Mouse (Mus musculus) left cerebral cortex, postnatal 36 days (tissue): ENCODE results near the gene Cfap57. TPM values are rescaled to one million over a fixed set of nuclear protein-coding genes. Genes with fewer than 3 reads are reported as not detected.
"Not testable (repeated sequence)": the region's sequence is repeated elsewhere in the genome, so short reads cannot be mapped to it uniquely, and the experiment has no call there.

Experiments
- DNase-seq, 2 experiments: peaks; one replicate each; pipeline ENCODE4 v3.0.0; 2021 to 2022; ENCODE audit warnings: low spot score in 2 of 2, mixed read lengths in 1 of 2
- intact Hi-C: fragments of 180-260 bp; cut with DNase I; formaldehyde crosslinking; loops from one replicate; pipeline ENCODE4 v1.15.1; 2025
- total RNA-seq, 2 experiments: library from RNA; stranded (reverse); gene quantifications; 2 replicates each; pipeline ENCODE4 v1.2.3; 2021

Cfap57 gene
- total RNA-seq, 2 experiments from 2014 or later = 0.64 to 0.70 TPM

DNA sequence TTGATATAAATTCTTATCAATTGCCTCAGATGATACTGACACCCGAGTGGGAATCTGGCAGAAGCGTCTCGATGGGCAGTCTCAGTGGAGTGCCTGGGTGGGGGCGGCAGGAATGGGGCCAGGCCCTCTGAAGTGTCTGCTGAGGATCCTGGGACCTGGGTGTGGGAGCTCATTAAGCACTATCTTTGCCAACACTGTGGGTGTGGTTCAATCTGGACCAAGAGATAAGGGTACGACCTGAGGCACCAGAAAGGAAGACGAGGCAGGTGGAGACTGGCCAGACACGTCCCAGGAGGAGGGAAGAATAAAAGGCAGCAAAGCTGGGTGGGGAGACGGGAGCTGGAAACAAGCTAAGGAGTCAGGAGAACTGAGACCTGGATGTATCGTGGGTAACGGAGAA is 51.9 kb downstream of the Cfap57 start:
- intact Hi-C loops = loop anchor here (10.0 kb wide), 1 partner anchor 124 kb away; no protein-coding TSS in a partner anchor
- DNase-seq = no peak

GRCm38 (mm10) chr4:118566161-118566676 is 54.4 kb downstream of the Cfap57 start:
- DNase-seq = peak in 1 of 2 experiments; percentile 36
- intact Hi-C loops = loop anchor here (10.0 kb wide), 1 partner anchor 121 kb away; no protein-coding TSS in a partner anchor

- intact Hi-C loops = loop anchor here (10.0 kb wide), 1 partner anchor 120 kb away; no protein-coding TSS in a partner anchor
- no peak for DNase-seq
Observed at GRCm38 (mm10) chr4:118564926-118565279, 55.7 kb downstream of the Cfap57 start.

DNA sequence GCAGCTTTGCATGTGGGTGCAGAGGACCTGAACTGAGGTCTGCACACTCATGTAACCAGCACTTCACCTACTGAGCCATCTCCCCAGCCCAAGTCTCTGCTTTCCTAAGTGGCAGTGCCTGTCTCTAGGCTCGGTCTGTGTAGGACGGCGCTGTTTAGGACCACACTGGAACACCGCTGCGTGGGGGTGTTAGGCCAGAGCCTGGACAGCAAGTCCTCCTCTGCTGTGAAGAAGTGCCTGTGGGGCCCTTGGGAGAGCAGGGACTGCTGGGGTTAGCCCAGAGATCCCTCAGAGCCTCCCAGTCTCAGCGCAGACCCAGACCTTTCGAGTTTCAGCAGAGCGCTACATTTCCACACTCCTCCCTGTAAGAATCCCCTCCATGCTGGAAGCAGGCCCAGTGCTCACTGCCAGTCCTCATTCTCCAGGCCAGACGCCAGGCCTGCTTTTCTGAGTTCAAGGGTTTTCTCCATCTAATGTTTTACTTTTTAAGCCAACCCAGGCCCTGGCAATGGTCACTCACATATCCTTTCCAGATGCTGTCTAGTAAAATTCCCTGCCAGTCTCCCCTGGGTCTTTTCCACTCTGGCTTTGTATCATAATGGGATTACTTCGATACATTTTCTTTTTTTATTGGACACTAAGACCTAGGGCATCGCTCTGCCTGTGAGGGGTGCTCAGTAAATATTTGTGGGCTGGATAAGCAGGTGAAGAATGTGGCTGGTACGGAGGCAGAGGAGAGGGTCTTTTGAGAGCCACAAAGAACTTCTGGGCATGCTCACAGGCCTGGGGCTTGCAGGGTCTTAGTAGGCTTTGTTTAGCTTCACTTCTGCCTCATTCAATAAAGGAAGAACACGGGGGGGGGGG is 56.3 kb downstream of the Cfap57 start:
- intact Hi-C loops = loop anchor here (10.0 kb wide), 1 partner anchor 119 kb away; no protein-coding TSS in a partner anchor
- DNase-seq = no peak

DNA sequence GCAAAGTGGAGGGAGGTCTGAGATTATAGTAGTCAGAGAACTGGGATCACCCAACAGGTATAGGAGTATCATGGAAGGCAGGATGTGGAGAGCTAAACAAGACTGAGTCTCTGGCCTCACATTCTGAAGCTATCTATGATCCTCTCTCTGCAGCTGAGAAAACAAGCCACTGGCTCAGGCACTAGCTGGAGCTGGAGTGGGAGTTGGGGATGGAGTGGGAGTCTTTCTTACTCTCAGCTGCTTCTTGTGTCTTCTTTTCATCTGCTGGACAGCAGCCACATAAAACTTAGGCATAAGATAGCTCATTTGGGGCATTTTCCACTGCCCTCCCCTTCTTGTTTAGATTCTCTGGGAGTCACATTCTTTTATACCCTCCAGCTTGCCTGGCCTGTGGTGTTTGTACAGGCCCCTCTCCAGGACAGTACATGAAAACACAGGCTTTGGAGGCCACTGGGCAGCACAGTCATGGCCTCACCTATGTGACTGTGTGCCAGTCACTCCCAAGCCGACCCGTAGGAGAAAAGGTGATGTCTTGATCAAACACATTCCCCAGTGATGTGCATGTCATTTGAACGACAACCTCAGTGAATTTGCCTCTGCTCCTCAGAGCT is 67.4 kb downstream of the Cfap57 start:
- intact Hi-C loops = no loop called here
- no peak for DNase-seq

- intact Hi-C loops = not testable (repeated sequence)
- peak in 1 of 2 experiments; percentile 32 for DNase-seq
Observed at GRCm38 (mm10) chr4:118548130-118548480, 72.5 kb downstream of the Cfap57 start.

- DNase-seq = peak; percentile 76 to 78
- intact Hi-C loops = not testable (repeated sequence)
Observed at GRCm38 (mm10) chr4:118547424-118548129, 73.0 kb downstream of the Cfap57 start.

GRCm38 (mm10) chr4:118544441-118545127 is 76.0 kb downstream of the Cfap57 start:
- intact Hi-C loops = loop anchor here (5.0 kb wide), 1 partner anchor 107 kb away; the partner anchor contains the start of gene Cdc20
- DNase-seq = no peak

DNA sequence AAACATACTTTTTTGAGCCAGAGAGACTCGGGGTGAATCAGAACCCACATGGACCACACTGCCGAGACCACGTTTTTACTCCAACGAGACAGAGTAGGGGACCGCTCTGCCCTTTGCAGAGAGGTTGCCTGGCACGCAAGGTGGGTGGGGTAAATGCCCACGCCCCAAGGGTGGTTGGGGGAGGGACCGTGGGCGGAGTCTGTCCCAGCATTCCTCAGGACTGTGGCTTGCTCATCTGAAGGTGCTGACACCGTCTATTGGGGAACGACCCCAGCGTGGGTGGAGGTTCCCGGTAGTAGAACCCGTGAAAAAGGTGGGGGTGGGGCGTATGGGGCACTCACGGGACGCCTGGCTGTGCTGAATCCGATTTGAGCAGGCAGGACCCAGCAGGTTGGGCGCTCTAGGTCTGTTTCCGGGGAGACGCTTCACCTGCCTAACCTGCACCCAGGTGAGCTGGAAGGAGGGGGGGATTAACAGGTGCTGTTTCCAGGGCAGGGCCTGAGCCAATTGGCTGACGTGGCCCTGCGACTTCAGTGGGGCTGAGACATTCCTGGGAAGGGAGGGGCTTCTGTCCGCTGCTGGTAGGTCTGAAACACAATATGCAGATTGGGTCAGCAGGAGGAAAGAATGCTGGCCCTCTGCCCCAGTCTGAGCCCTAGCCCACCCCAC is 76.9 kb downstream of the Cfap57 start, which contains the start of gene Tmem125:
Gene Tmem125, minus strand, starts transcription at position 453 of the 669 bp plus-strand sequence.
- intact Hi-C loops = loop anchor here (5.0 kb wide), 1 partner anchor 106 kb away; the partner anchor contains the start of gene Cdc20
- peak in 1 of 2 experiments; percentile 22 for DNase-seq

GRCm38 (mm10) chr4:118543158-118543530 is 77.4 kb downstream of the Cfap57 start:
- intact Hi-C loops = loop anchor here (5.0 kb wide), 1 partner anchor 106 kb away; the partner anchor contains the start of gene Cdc20
- peak; percentile 42 to 64 for DNase-seq

GRCm38 (mm10) chr4:118542510-118543157 is 77.9 kb downstream of the Cfap57 start:
- DNase-seq = no peak
- intact Hi-C loops = loop anchor here (5.0 kb wide), 1 partner anchor 105 kb away; the partner anchor contains the start of gene Cdc20

DNA sequence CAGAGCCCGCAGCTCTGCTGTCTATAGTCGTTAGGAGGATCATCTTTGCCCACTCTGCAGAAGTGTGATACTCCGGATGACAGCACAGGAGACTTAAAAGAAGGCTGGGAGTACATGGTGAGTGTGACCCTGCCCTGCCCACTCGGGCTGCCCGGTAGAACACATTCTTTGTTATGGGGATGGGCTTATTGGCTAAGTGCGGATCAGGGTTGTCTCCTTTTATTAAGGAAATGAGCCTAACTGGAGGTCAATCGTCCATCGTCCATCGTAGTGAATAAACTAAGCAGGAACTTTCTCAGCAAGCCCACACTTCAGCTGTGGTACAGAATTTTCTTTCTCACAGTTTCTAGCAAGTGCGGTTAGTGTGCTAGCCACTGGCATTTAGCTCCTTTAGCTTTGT is 80.7 kb downstream of the Cfap57 start:
- intact Hi-C loops = loop anchor here (5.0 kb wide), 1 partner anchor 103 kb away; the partner anchor contains the start of gene Cdc20

DNA sequence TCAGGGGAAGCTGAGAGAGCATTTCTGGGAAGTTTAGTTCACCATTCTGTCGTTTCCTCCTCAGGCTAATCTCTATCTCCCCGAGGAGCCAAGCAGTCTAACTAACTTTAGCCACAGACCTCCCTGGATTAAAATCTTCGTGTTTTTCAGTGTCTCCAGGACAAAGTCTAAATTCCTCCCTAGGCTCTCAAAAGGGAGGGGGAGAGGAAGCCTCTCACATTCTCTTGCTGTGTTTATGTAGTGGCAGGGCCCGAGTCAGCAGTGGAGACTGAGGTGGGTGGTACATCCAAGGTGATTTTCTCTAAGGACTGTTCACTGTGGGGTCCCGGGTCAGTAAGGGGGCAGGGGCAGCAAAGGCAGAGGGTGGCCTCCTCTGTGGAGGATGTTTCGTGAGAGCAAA is 82.8 kb downstream of the Cfap57 start:
- intact Hi-C loops = no loop called here
- DNase-seq = no peak

More for the DNA sequence above, 80.7 kb downstream of the Cfap57 start:
- no peak for DNase-seq

DNA sequence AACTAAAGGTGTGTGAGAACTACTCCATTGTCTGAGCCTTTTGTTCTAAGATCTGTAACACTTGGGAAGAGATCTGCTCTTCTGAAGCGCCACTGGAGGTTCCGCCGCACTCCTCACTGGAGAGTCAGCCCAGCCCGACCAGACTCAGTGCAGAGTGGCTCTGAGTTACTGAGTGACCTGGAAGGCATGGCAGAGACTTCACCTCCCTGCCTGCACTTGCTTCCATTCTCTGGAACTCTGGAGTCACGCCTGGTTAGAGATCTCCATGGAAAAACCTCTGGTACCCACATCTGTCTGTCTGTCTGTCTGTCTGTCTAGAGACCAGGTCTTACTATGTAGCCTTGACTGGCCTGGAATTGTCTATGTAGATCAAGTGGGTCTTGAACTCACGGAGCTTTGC is 85.0 kb downstream of the Cfap57 start:
- no peak for DNase-seq
- intact Hi-C loops = no loop called here

GRCm38 (mm10) chr4:118533605-118534004 is 87.0 kb downstream of the Cfap57 start:
- intact Hi-C loops = no loop called here
- DNase-seq = no peak

- intact Hi-C loops = no loop called here
- DNase-seq = no peak
Observed at GRCm38 (mm10) chr4:118533156-118533555, 87.4 kb downstream of the Cfap57 start.

DNA sequence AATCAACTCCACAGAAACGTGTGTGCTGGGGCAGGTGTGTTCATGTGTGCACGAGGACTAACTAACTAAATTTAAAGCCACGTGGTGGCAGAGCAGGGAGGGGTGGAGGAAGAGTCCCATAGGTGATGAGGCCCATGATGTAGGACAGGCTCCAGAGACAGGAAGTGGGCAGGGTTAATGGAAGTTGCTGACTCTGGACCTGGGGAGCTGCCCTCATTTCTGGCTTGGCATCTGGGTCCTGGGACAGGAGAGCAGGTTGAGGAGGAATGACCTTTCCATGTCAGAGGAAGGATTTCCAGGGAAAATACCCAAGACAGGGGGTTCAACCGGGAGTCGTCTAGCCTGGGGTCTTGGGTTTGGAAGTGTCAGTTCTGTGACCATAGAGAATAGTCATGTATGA is 87.9 kb downstream of the Cfap57 start:
- no peak for DNase-seq
- intact Hi-C loops = no loop called here

DNA sequence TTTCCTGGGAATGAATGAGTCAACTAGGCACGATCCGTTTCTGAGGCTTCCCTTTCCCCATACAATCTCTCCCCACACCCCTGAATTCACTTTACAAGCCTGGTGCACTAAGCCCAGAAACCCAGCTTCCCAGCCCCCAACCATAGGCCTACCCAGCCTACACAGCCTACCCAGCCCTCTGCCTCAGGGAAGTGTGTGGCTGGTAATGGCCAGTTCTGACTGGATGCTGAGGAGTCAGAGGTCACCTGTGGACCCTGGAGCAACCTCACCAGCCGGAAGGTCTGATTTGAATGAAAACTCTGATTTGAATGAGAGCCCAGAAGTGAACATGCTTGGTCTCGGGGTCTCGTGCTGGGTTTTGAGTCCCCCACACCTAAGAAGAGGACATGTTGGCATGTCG is 92.9 kb downstream of the Cfap57 start:
- intact Hi-C loops = no loop called here
- no peak for DNase-seq
